Mouse (Mus musculus) embryonic facial prominence, embryonic 13.5 days (tissue): Measurements from ENCODE around the gene Rfx4. TPM values are rescaled to one million over a fixed set of nuclear protein-coding genes. Genes with fewer than 3 reads are reported as not detected.

ENCODE experiments used
- ATAC-seq: fragments of 200-750 bp; cut with Nextera tagmentation; 2 replicates; pipeline ENCODE4 v1.8.0; 2017; ENCODE audit warnings: low read depth; ENCODE audit not compliant: insufficient number of reproducible peaks, insufficient read depth, low FRiP score, low TSS enrichment
- H3K27ac ChIP-seq: fragments of 300-500 bp; sonication (generic); 2 replicates; pipeline ENCODE4 v1.5.1; 2015; ENCODE audit warnings: moderate library complexity, mild to moderate bottlenecking, inconsistent platforms
- H3K27me3 ChIP-seq: fragments of 300-500 bp; sonication (generic); 2 replicates; pipeline ENCODE4 v1.6.1; 2015; ENCODE audit warnings: mild to moderate bottlenecking, inconsistent platforms
- H3K36me3 ChIP-seq: fragments of 300-500 bp; sonication (generic); 2 replicates; pipeline ENCODE4 v1.6.1; 2015; ENCODE audit warnings: mild to moderate bottlenecking, inconsistent platforms
- H3K4me1 ChIP-seq: fragments of 300-500 bp; sonication (generic); 2 replicates; pipeline ENCODE4 v1.6.1; 2015; ENCODE audit warnings: inconsistent platforms
- H3K4me2 ChIP-seq: fragments of 300-500 bp; sonication (generic); 2 replicates; pipeline ENCODE4 v1.6.1; 2015; ENCODE audit warnings: moderate library complexity, mild to moderate bottlenecking, inconsistent platforms
- H3K4me3 ChIP-seq: fragments of 300-500 bp; sonication (generic); 2 replicates; pipeline ENCODE4 v1.5.1; 2015; ENCODE audit warnings: mild to moderate bottlenecking, inconsistent platforms
- H3K9ac ChIP-seq: fragments of 300-500 bp; sonication (generic); 2 replicates; pipeline ENCODE4 v1.6.1; 2015; ENCODE audit warnings: mild to moderate bottlenecking, inconsistent platforms
- H3K9me3 ChIP-seq: fragments of 300-500 bp; sonication (generic); 2 replicates; pipeline ENCODE4 v1.6.1; 2016; ENCODE audit warnings: inconsistent platforms
- WGBS: fragments of 180-500 bp; shearing (Covaris S2); methylation state at CpG from one replicate; pipeline ENCODE4 v1.1.7; 2015; ENCODE audit warnings: mixed read lengths; 5-methylcytosine and 5-hydroxymethylcytosine counted together
- polyA plus RNA-seq: library from polyadenylated mRNA; unstranded; fragments of >200 nt; fragmentation: Nextera tagmentation; extraction: Ambion mirVana; gene quantifications from 2 replicates; pipeline ENCODE4 v1.2.1, GENCODE M21; 2015

Gene Rfx4
- polyA plus RNA-seq, 1 experiment from 2014 or later, result 0.44 TPM

DNA sequence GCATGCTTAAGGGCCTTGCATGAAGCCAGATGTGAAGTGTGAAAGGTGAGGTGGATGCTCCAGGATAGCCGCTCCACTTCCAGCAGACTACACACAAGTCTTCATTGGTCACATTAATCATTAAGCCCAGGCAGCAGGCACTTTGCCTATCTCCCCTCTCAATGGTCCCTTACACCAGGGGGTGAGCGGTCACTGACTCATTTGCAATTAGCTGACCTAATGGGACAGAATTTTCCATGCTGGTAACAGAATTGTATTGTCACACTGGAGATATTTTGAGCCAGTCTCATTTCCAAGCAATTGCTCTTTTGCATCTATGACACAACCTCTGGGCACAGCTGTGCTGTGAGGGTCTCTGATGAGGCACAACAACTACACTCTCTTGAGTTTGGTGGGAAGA, 146.4 kb downstream of the Rfx4 start:
- no peaks in the 10 kb centered on the region for H3K9me3 ChIP-seq
- H3K27me3 ChIP-seq, result no peaks in the 10 kb centered on the region
- no peak overlapping the region for H3K4me2 ChIP-seq
- no peak overlapping the region for H3K4me3 ChIP-seq
- no peak overlapping the region for H3K9ac ChIP-seq
- H3K27ac ChIP-seq, result no peak overlapping the region
- peaks cover 29% of the 10 kb centered on the region for H3K4me1 ChIP-seq
- WGBS, result 79% methylated on average over 2 of the region's 2 CpGs
- no peak for ATAC-seq
- no peaks in the 10 kb centered on the region for H3K36me3 ChIP-seq

DNA sequence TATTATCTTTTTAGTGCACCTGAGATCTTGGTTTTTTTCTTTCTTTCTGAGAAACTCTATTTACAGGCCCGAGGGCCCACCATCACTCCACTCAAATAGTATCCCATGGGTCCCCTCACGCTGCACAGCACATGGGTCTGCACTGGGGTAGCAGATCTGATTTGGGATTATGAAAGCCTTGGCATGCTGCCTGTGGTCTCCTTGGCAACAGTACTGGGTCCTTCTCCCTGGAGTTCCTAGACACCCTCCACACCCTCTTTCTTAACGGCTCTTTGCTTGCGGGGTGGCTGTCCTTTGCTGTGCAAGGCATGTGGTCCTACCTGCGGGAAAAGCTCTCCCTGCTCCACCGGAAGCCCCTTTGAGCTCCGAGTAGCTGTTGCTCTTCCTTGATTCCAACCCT, 147.4 kb downstream of the Rfx4 start:
- Histone ChIP-seq H3K27ac (peak overlapping the region; percentile 22; the same call in 1 of the 2 replicates), H3K36me3 (no peaks in the 10 kb centered on the region), H3K9me3 (no peaks in the 10 kb centered on the region), H3K4me2 (peak overlapping the region; percentile 44), H3K9ac (peak overlapping the region; percentile 32; the same call in 1 of the 2 replicates), H3K4me3 (no peak overlapping the region; the same call in 1 of the 2 replicates), H3K27me3 (no peaks in the 10 kb centered on the region), H3K4me1 (peaks cover 20% of the 10 kb centered on the region)
- WGBS, result 51% methylated on average over 7 of the region's 7 CpGs
- no peak for ATAC-seq

DNA sequence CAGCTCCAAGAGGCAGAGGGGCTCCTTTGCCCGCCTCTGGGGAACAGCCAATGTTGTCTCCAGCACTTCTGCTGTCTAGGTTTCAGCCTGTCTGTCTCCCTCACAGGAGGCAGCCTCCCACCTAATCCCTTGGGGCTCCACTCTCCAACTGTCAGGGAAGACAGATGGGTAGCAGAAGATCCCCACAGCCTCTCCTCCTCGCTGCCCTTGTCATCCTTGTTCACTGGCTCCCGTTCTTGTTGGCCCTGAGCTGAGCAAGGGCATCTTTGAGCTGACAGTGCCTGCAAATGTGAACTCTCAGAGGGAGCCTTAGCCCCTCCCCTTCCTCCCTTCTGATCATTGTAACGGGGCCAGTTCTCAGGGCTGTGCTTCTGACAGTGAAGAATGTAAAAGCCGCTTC, 147.9 kb downstream of the Rfx4 start:
- H3K4me3 ChIP-seq, result peak overlapping the region; percentile 13
- no peaks in the 10 kb centered on the region for H3K9me3 ChIP-seq
- H3K9ac ChIP-seq, result peak overlapping the region; percentile 32; the same call in 1 of the 2 replicates
- peaks cover 16% of the 10 kb centered on the region for H3K4me1 ChIP-seq
- 7% methylated on average over 5 of the region's 5 CpGs for WGBS
- H3K27ac ChIP-seq, result peak overlapping the region; percentile 22; the same call in 1 of the 2 replicates
- H3K36me3 ChIP-seq, result no peaks in the 10 kb centered on the region
- no peak for ATAC-seq
- peak overlapping the region; percentile 44 for H3K4me2 ChIP-seq
- no peaks in the 10 kb centered on the region for H3K27me3 ChIP-seq

DNA sequence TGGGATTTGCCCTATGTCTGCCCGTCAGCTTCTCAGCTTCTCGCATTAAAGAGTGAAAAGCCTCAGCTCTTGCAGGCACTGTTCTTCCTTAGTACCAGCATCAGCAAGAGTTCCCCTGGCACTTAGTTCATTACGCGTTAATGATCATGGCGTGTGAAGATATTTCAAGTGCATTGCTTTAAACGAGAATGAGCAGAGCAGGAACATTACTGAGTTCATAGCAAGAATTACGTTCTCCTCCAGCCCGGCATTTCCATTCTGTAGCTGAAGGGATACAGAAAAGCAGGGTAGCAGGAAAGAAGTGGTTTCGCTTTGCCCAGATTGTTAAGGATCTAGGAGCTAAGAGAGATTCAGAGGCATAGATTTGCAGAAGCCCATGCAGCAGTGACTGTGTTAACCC, 151.0 kb downstream of the Rfx4 start:
- Histone ChIP-seq H3K9ac (no peak overlapping the region), H3K27ac (no peak overlapping the region), H3K4me2 (no peak overlapping the region), H3K4me3 (no peak overlapping the region), H3K27me3 (no peaks in the 10 kb centered on the region), H3K9me3 (no peaks in the 10 kb centered on the region), H3K4me1 (peaks cover 24% of the 10 kb centered on the region), H3K36me3 (no peaks in the 10 kb centered on the region)
- WGBS, result 81% methylated on average over 9 of the region's 9 CpGs
- ATAC-seq, result no peak

DNA sequence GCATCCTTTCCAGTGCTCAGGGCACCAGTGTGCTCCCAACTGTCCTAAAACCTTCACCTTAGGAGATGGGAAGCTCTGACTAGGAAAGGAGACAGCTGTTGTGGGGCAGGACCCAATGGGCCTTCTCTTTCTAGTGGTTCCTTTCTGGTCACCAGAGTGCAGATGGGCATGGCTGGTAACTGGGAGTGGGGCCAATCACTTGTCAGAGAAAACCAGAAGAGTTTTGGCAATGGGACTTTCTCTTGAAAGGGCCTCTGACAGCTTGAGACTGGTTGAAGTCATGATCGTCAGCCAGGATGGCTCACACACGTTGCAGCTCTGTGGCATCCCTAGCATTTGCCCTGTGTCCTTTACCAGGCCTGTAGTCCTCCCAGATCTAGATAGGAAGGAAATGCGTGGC, 152.1 kb downstream of the Rfx4 start:
- no peak overlapping the region for H3K27ac ChIP-seq
- no peak overlapping the region for H3K4me2 ChIP-seq
- no peaks in the 10 kb centered on the region for H3K9me3 ChIP-seq
- H3K9ac ChIP-seq, result no peak overlapping the region
- H3K4me1 ChIP-seq, result peaks cover 23% of the 10 kb centered on the region
- 91% methylated on average over 3 of the region's 3 CpGs for WGBS
- no peak for ATAC-seq
- no peaks in the 10 kb centered on the region for H3K36me3 ChIP-seq
- H3K27me3 ChIP-seq, result no peaks in the 10 kb centered on the region
- H3K4me3 ChIP-seq, result no peak overlapping the region

DNA sequence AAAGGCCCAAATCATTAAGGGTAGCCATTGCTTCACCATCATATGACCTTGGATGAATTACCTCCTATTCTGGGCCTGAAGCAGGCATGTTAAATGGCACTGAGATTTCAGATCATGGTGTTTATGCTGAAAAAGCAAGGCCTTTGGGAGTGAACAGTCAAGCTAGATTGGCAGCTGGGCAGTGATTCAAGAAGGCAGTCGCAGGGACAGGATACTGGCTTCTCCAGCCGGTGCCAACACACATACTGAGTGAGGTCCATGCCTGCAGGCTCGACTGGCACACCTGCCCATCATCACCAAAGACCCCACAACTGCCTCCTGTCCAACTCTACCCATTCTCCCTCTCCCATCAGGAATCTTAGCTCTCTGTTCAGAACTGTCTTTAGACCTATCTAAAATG, 152.6 kb downstream of the Rfx4 start:
- Histone ChIP-seq H3K27me3 (no peaks in the 10 kb centered on the region), H3K4me3 (no peak overlapping the region), H3K4me2 (no peak overlapping the region), H3K36me3 (no peaks in the 10 kb centered on the region), H3K4me1 (peaks cover 19% of the 10 kb centered on the region), H3K9me3 (no peaks in the 10 kb centered on the region), H3K9ac (no peak overlapping the region), H3K27ac (no peak overlapping the region)
- WGBS, result 86% methylated on average over 3 of the region's 3 CpGs
- no peak for ATAC-seq

DNA sequence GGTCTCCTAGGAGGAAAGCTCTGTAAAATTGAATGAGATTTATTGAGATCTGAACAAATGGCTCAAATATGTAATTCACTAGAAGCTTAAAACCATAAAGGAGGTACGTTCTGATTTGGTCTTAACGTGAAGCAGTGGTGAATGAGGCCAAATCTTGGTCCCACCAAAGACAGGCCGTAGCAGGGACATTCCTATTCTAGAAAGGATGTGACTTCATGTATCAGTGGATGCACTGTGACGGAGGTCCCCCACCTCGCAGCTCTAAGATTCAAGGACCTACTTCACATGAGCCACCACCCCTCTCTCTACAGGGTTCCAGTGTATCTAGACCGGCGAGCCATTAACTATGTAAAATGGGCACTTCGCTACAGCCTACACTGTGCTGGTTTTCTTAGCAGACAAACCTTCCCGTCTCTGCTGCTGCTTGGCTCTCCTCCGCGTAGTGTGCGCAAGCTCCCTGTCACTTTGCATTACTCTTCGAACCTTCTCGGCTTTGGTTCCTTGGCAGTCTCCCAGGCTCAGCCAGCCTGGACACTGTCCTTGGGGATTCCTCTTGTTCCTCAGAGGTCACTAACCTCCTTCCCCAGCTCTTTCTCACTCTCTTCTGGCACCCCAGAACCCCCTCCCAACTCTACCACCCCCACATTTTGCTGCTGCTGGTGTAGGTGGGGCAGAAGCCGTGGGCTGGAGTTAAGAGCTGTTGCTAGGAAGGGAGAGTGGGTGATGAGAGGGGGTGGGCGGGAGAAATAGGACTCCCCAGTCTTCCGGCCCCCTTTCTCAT, 153.3 kb downstream of the Rfx4 start:
- H3K4me2 ChIP-seq, result peak overlapping the region; percentile 36
- no peaks in the 10 kb centered on the region for H3K27me3 ChIP-seq
- ATAC-seq, result no peak
- no peak overlapping the region for H3K4me3 ChIP-seq
- no peak overlapping the region for H3K27ac ChIP-seq
- H3K36me3 ChIP-seq, result no peaks in the 10 kb centered on the region
- H3K4me1 ChIP-seq, result peaks cover 11% of the 10 kb centered on the region
- WGBS, result 67% methylated on average over 17 of the region's 17 CpGs
- H3K9ac ChIP-seq, result no peak overlapping the region
- H3K9me3 ChIP-seq, result no peaks in the 10 kb centered on the region

DNA sequence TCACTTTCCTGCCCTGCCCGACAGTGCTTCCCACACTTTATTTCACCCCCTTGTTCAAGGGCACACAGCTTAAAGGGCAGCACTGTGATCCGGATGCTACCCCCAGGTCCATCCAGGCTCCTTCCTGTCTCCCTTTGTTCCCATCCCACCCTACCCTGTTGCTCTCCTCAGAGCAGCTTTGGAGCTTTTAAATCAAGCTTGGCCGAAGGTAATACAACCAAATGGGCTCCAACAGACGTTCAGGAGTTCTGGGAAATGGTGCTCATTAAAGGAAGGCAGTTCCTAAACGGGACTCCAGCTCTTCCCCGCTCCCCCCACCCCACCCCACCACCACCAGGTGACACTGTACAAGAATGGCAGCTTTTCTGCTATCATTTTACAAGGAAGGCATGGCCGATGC, 154.3 kb downstream of the Rfx4 start:
- 28% methylated on average over 7 of the region's 7 CpGs for WGBS

DNA sequence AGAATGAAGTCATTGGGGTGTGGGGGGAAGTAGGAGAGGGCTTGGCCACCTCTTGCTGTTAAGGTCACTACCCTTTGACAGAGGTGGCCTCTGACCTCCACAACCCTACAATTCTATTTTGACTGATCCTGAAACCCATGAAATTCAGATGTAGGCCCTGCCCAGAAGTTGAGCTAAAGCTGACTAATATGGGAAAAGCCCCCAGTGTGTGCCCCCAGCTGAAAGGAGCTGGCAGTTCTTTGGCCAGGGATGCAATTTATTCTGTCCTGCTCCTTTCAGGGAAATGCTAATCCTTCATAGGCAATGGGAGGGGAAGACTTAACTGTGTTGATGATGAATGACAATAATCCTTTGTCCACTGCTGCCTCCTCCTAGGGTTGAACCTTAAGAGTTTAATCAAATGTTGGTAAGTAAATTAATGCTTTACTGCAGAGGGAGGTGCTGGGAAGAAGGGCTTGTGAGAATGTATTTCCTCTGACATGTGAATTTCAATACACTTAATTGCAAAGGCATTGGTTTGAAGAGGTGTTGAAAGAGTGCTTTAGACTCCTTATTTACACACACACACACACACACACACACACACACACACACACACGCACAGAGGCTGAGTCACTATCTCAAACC, 155.0 kb downstream of the Rfx4 start:
- 29% methylated on average over 1 of the region's 1 CpGs for WGBS
- Histone ChIP-seq H3K4me3 (no peak overlapping the region), H3K36me3 (no peaks in the 10 kb centered on the region), H3K27ac (no peak overlapping the region), H3K4me2 (no peak overlapping the region), H3K9me3 (no peaks in the 10 kb centered on the region), H3K4me1 (peaks cover 10% of the 10 kb centered on the region), H3K27me3 (no peaks in the 10 kb centered on the region), H3K9ac (no peak overlapping the region)
- ATAC-seq, result no peak

More for the DNA sequence above, 154.3 kb downstream of the Rfx4 start:
- Histone ChIP-seq H3K27me3 (no peaks in the 10 kb centered on the region), H3K4me3 (no peak overlapping the region), H3K9ac (no peak overlapping the region), H3K4me1 (peaks cover 10% of the 10 kb centered on the region), H3K9me3 (no peaks in the 10 kb centered on the region), H3K36me3 (no peaks in the 10 kb centered on the region), H3K4me2 (no peak overlapping the region), H3K27ac (no peak overlapping the region)
- ATAC-seq, result no peak

DNA sequence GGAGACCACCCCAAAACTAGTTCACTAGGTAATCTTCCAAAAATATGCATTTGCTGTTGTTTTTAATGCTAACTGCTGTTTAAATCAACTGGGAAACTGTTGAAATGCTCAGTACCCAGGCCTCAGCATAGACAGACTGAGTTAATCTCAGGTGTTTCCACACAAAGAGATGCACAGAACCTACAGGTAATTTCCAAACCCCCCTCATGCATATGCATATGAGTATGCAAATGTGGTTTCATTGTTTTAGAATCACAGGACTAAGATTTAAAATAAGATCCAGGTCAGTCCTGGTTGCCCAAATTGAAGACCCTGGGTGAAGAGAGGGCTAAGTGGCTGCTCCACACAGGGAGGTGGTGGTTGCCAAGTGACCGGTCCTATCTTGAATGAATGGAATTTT, 157.3 kb downstream of the Rfx4 start:
- Histone ChIP-seq H3K9ac (no peak overlapping the region), H3K27ac (no peak overlapping the region), H3K9me3 (no peaks in the 10 kb centered on the region), H3K36me3 (no peaks in the 10 kb centered on the region), H3K4me2 (no peak overlapping the region), H3K27me3 (no peaks in the 10 kb centered on the region), H3K4me1 (peaks cover 12% of the 10 kb centered on the region), H3K4me3 (no peak overlapping the region)
- 86% methylated on average over 1 of the region's 1 CpGs for WGBS
- ATAC-seq, result no peak

DNA sequence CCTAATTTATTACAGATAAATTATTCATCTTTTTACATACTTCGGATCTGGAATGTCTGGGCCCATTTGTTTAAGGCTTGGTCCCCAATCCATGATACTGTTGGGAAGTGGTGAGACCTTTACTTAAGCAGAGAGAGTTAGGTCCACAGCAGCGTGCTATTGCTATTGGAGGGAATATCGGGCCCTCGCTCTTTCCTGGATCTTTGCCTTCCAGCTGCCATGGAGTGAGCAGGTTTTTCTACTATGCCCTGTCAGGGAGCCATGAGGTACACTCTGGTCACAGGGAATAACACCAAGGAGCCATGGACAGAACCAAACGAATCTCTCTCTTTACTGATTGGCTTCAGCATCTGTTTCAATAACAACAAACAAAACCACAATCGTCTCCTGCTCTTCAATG, 159.6 kb downstream of the Rfx4 start:
- Histone ChIP-seq H3K36me3 (no peaks in the 10 kb centered on the region), H3K4me3 (no peak overlapping the region), H3K9me3 (no peaks in the 10 kb centered on the region), H3K27me3 (no peaks in the 10 kb centered on the region), H3K9ac (no peak overlapping the region), H3K27ac (no peak overlapping the region), H3K4me2 (no peak overlapping the region), H3K4me1 (peaks cover 16% of the 10 kb centered on the region)
- WGBS, result 80% methylated on average over 6 of the region's 6 CpGs
- no peak for ATAC-seq
